Mouse (Mus musculus) Patski (cell line): ENCODE results near the gene Sumo2. TPM values are rescaled to one million over a fixed set of nuclear protein-coding genes. Genes with fewer than 3 reads are reported as not detected.

Source experiments
- ATAC-seq: fragments of 100-300 bp; one replicate; pipeline ENCODE4 v1.8.0; 2021
- CTCF ChIA-PET: fragments of 350-600 bp; sonication (Branson Sonifier 250); formaldehyde crosslinking; loops from one replicate; lab custom pipeline; 2022; ENCODE audit warnings: inconsistent platforms; lab: Charles Lee
- POLR2A ChIA-PET: fragments of 350-600 bp; sonication (Branson Sonifier 250); formaldehyde crosslinking; loops from one replicate; lab custom pipeline; 2022; ENCODE audit warnings: antibody characterized with exemption, inconsistent platforms; lab: Charles Lee
- DNase-seq: peaks from one replicate; pipeline ENCODE4 v3.0.0-alpha.2; 2011; ENCODE audit warnings: low read depth, low spot score
- H3K27me3 ChIP-seq: fragments of 371-371 bp; one replicate; pipeline ENCODE4 v1.5.1; 2021
- CTCF ChIP-seq: fragments of 100-300 bp; IDR thresholded peaks from one replicate; pipeline ENCODE4 v1.5.1; 2021
- in situ Hi-C: fragments of 300-500 bp; cut with MboI; formaldehyde crosslinking; loops from 3 replicates; pipeline ENCODE4 v1.11.1; 2018; ENCODE audit warnings: low pct_unique_long_range_greater_than_20kb, mixed read lengths
- polyA plus RNA-seq: library from polyadenylated mRNA; unstranded; gene quantifications from one replicate; pipeline ENCODE4 v1.2.3, GENCODE M21; 2021

Gene Sumo2
- 381 TPM for polyA plus RNA-seq

GRCm38 (mm10) chr11:115536038-115536681 lies at the start of gene Sumo2:
Gene Sumo2, minus strand, starts transcription at chr11:115536276.
- H3K27me3 ChIP-seq: no peaks in the 10 kb centered on the region
- in situ Hi-C loops: no loop called here
- CTCF ChIA-PET: no interaction called here
- ATAC-seq (peak; percentile 54), DNase-seq (peak; percentile 70)
- POLR2A ChIA-PET: interaction anchor here (1.4 kb wide), 1 partner anchor 22 kb away, joined by 6 read pairs; the partner anchor contains the start of gene Jpt1
- TF ChIP-seq CTCF: peak; percentile 43

- POLR2A ChIA-PET: interaction anchor here (0.7 kb wide), 1 partner anchor 13 kb away, joined by 3 read pairs; no protein-coding TSS in a partner anchor
- TF ChIP-seq CTCF: no peak
Measured at GRCm38 (mm10) chr11:115585573-115586100, 49.6 kb upstream of the Sumo2 start.

GRCm38 (mm10) chr11:115584376-115585073 lies 48.4 kb upstream of the Sumo2 start:
- POLR2A ChIA-PET: no interaction called here
- ATAC-seq (no peak), DNase-seq (no peak)
- CTCF ChIA-PET: interaction anchor here (1.6 kb wide), 1 partner anchor 138 kb away, joined by 3 read pairs; no protein-coding TSS in a partner anchor
- no peak for TF ChIP-seq CTCF
- in situ Hi-C loops: no loop called here
- no peaks in the 10 kb centered on the region for H3K27me3 ChIP-seq

More at GRCm38 (mm10) chr11:115585573-115586100, 49.6 kb upstream of the Sumo2 start:
- no peak for ATAC-seq
- in situ Hi-C loops: no loop called here
- no peaks in the 10 kb centered on the region for H3K27me3 ChIP-seq
- CTCF ChIA-PET: no interaction called here
- no peak for DNase-seq

- in situ Hi-C loops: no loop called here
Measured at GRCm38 (mm10) chr11:115582913-115583606, 47.0 kb upstream of the Sumo2 start.

GRCm38 (mm10) chr11:115579080-115579479 lies 43.0 kb upstream of the Sumo2 start:
- DNase-seq: no peak
- ChIA-PET POLR2A (no interaction called here), CTCF (interaction anchor here (0.7 to 1.3 kb wide), 2 partner anchors 10 to 17 kb away, joined by 3 read pairs; no protein-coding TSS in a partner anchor)
- H3K27me3 ChIP-seq: no peaks in the 10 kb centered on the region
- in situ Hi-C loops: no loop called here
- ATAC-seq: no peak
- no peak for TF ChIP-seq CTCF

More at GRCm38 (mm10) chr11:115582913-115583606, 47.0 kb upstream of the Sumo2 start:
- POLR2A ChIA-PET: interaction anchor here (0.6 to 0.9 kb wide), 4 partner anchors 8 to 33 kb away, joined by 3 read pairs; no protein-coding TSS in a partner anchor
- no peak for TF ChIP-seq CTCF
- CTCF ChIA-PET: interaction anchor here (1.6 kb wide), 1 partner anchor 140 kb away, joined by 3 read pairs; no protein-coding TSS in a partner anchor
- no peak for DNase-seq
- no peaks in the 10 kb centered on the region for H3K27me3 ChIP-seq
- no peak for ATAC-seq

GRCm38 (mm10) chr11:115564961-115565360 lies 28.9 kb upstream of the Sumo2 start:
- CTCF ChIA-PET: interaction anchor here (1.5 kb wide), 1 partner anchor 22 kb away, joined by 3 read pairs; no protein-coding TSS in a partner anchor
- no peaks in the 10 kb centered on the region for H3K27me3 ChIP-seq
- DNase-seq (no peak), ATAC-seq (no peak)
- POLR2A ChIA-PET: no interaction called here
- no peak for TF ChIP-seq CTCF
- in situ Hi-C loops: no loop called here

- DNase-seq (peak; percentile 53), ATAC-seq (no peak)
- no peaks in the 10 kb centered on the region for H3K27me3 ChIP-seq
- in situ Hi-C loops: no loop called here
- no peak for TF ChIP-seq CTCF
- POLR2A ChIA-PET: interaction anchor here (0.6 kb wide), 1 partner anchor 29 kb away, joined by 3 read pairs; no protein-coding TSS in a partner anchor
- CTCF ChIA-PET: interaction anchor here (0.9 to 1.6 kb wide), 4 partner anchors 15 to 72 kb away, joined by 3 read pairs; partner anchors contain the start of gene Nt5c
Measured at GRCm38 (mm10) chr11:115564064-115564809, 28.2 kb upstream of the Sumo2 start, which contains the start of gene Nup85. Gene Nup85, plus strand, starts transcription at chr11:115564434.

GRCm38 (mm10) chr11:115563406-115563805 lies 27.3 kb upstream of the Sumo2 start:
- H3K27me3 ChIP-seq: no peaks in the 10 kb centered on the region
- no peak for TF ChIP-seq CTCF
- POLR2A ChIA-PET: no interaction called here
- DNase-seq (no peak), ATAC-seq (no peak)
- CTCF ChIA-PET: interaction anchor here (1.1 to 1.6 kb wide), 3 partner anchors 24 to 71 kb away, joined by 3 read pairs; partner anchors contain the start of gene Nt5c
- in situ Hi-C loops: no loop called here

GRCm38 (mm10) chr11:115555717-115556116 lies 19.6 kb upstream of the Sumo2 start:
- DNase-seq (no peak), ATAC-seq (no peak)
- CTCF ChIA-PET: no interaction called here
- no peak for TF ChIP-seq CTCF
- in situ Hi-C loops: loop anchor here (5.0 kb wide), 1 partner anchor 162 kb away; no protein-coding TSS in a partner anchor
- POLR2A ChIA-PET: no interaction called here
- peaks cover 5% of the 10 kb centered on the region for H3K27me3 ChIP-seq
